Mouse (Mus musculus) midbrain, embryonic 11.5 days (tissue): ENCODE measurements around the gene Oas1c. TPM values are rescaled to one million over a fixed set of nuclear protein-coding genes. Genes with fewer than 3 reads are reported as not detected.
"Not testable (repeated sequence)": the region's sequence is repeated elsewhere in the genome, so short reads cannot be mapped to it uniquely, and the experiment has no call there.

ENCODE experiments used
- ATAC-seq: fragments of 200-750 bp; cut with Nextera tagmentation; 2 replicates; pipeline ENCODE4 v1.8.0; 2017; ENCODE audit warnings: moderate TSS enrichment, moderate library complexity; ENCODE audit not compliant: low FRiP score
- DNase-seq: peaks from one replicate; pipeline ENCODE4 v3.0.0; 2015; ENCODE audit warnings: low spot score; ENCODE audit errors: missing footprints
- H3K27ac ChIP-seq: fragments of 300-500 bp; sonication (generic); 2 replicates; pipeline ENCODE4 v1.5.1; 2014; ENCODE audit warnings: low read depth, low read length
- H3K27me3 ChIP-seq: fragments of 300-500 bp; sonication (generic); 2 replicates; pipeline ENCODE4 v1.6.1; 2014; ENCODE audit warnings: mild to moderate bottlenecking, low read length, moderate library complexity, mixed read lengths; ENCODE audit not compliant: control insufficient read depth, insufficient read depth
- H3K36me3 ChIP-seq: fragments of 300-500 bp; sonication (generic); 2 replicates; pipeline ENCODE4 v1.6.1; 2014; ENCODE audit warnings: mild to moderate bottlenecking, low read length, moderate library complexity, mixed read lengths; ENCODE audit not compliant: control insufficient read depth, insufficient read depth
- H3K4me1 ChIP-seq: fragments of 300-500 bp; sonication (generic); 2 replicates; pipeline ENCODE4 v1.6.1; 2014; ENCODE audit warnings: low read length; ENCODE audit not compliant: control insufficient read depth, insufficient read depth
- H3K4me2 ChIP-seq: fragments of 300-500 bp; sonication (generic); 2 replicates; pipeline ENCODE4 v1.6.1; 2014; ENCODE audit warnings: mild to moderate bottlenecking, moderate library complexity
- H3K4me3 ChIP-seq: fragments of 300-500 bp; sonication (generic); 2 replicates; pipeline ENCODE4 v1.5.1; 2014; ENCODE audit warnings: low read depth, low read length
- H3K9ac ChIP-seq: fragments of 300-500 bp; sonication (generic); 2 replicates; pipeline ENCODE4 v1.6.1; 2014; ENCODE audit warnings: low read length
- H3K9me3 ChIP-seq: fragments of 300-500 bp; sonication (generic); 2 replicates; pipeline ENCODE4 v1.6.1; 2016; ENCODE audit warnings: low read length; ENCODE audit not compliant: control insufficient read depth
- WGBS: fragments of 180-500 bp; shearing (Covaris S2); extraction: QIAGEN DNeasy Blood & Tissue Kit; methylation state at CpG from one replicate; pipeline ENCODE4 v1.1.7; 2014; 5-methylcytosine and 5-hydroxymethylcytosine counted together
- polyA plus RNA-seq: library from polyadenylated mRNA; unstranded; fragments of >200 nt; fragmentation: Nextera tagmentation; extraction: Ambion mirVana; gene quantifications from 2 replicates; pipeline ENCODE4 v1.2.1, GENCODE M21; 2014

Gene Oas1c
- polyA plus RNA-seq, 1 experiment from 2014 or later = 0.15 TPM

- no peak for DNase-seq
- no peak for ATAC-seq
- no peaks in the 10 kb centered on the region for H3K27me3 ChIP-seq
- 82% methylated on average over 4 of the region's 4 CpGs for WGBS
- no peak overlapping the region for H3K27ac ChIP-seq
- H3K9ac ChIP-seq = no peak overlapping the region
- H3K36me3 ChIP-seq = no peaks in the 10 kb centered on the region
- H3K4me2 ChIP-seq = no peak overlapping the region
- no peaks in the 10 kb centered on the region for H3K9me3 ChIP-seq
- H3K4me1 ChIP-seq = peaks cover 7% of the 10 kb centered on the region; the same call in 1 of the 2 replicates
- no peak overlapping the region for H3K4me3 ChIP-seq
Observed at GRCm38 (mm10) chr5:120831031-120831430, 18.7 kb upstream of the Oas1c start.

GRCm38 (mm10) chr5:120818999-120819398 lies 6.7 kb upstream of the Oas1c start:
- no peaks in the 10 kb centered on the region for H3K36me3 ChIP-seq
- no peak for DNase-seq
- no peak for ATAC-seq
- H3K4me3 ChIP-seq = no peak overlapping the region
- H3K27me3 ChIP-seq = no peaks in the 10 kb centered on the region
- H3K9ac ChIP-seq = no peak overlapping the region
- H3K4me2 ChIP-seq = no peak overlapping the region
- H3K4me1 ChIP-seq = no peaks in the 10 kb centered on the region
- no peak overlapping the region for H3K27ac ChIP-seq
- peaks cover 3% of the 10 kb centered on the region; the same call in 1 of the 2 replicates for H3K9me3 ChIP-seq

GRCm38 (mm10) chr5:120815949-120816348 lies 3.6 kb upstream of the Oas1c start:
- no peak overlapping the region for H3K4me3 ChIP-seq
- no peaks in the 10 kb centered on the region for H3K36me3 ChIP-seq
- peaks cover 3% of the 10 kb centered on the region; the same call in 1 of the 2 replicates for H3K9me3 ChIP-seq
- no peaks in the 10 kb centered on the region for H3K4me1 ChIP-seq
- no peak for ATAC-seq
- H3K27me3 ChIP-seq = no peaks in the 10 kb centered on the region
- no peak overlapping the region for H3K27ac ChIP-seq
- no peak for DNase-seq
- WGBS = 64% methylated on average over 3 of the region's 3 CpGs
- H3K9ac ChIP-seq = no peak overlapping the region
- H3K4me2 ChIP-seq = no peak overlapping the region

GRCm38 (mm10) chr5:120813023-120813422 lies 709 bp upstream of the Oas1c start:
- ATAC-seq = no peak
- no peak overlapping the region for H3K27ac ChIP-seq
- H3K9ac ChIP-seq = no peak overlapping the region
- H3K4me2 ChIP-seq = 0 out of 2 replicates have a peak overlapping the region, but pooled peaks have one; percentile 48
- H3K4me3 ChIP-seq = no peak overlapping the region
- no peaks in the 10 kb centered on the region for H3K4me1 ChIP-seq
- WGBS = 83% methylated on average over 6 of the region's 6 CpGs
- DNase-seq = no peak
- no peaks in the 10 kb centered on the region for H3K27me3 ChIP-seq
- H3K9me3 ChIP-seq = no peaks in the 10 kb centered on the region
- H3K36me3 ChIP-seq = no peaks in the 10 kb centered on the region

GRCm38 (mm10) chr5:120809171-120809570 lies 3.1 kb downstream of the Oas1c start:
- Histone ChIP-seq H3K9ac (no peak overlapping the region), H3K9me3 (no peaks in the 10 kb centered on the region), H3K4me1 (no peaks in the 10 kb centered on the region), H3K27me3 (no peaks in the 10 kb centered on the region), H3K4me3 (no peak overlapping the region), H3K27ac (no peak overlapping the region), H3K36me3 (no peaks in the 10 kb centered on the region), H3K4me2 (no peak overlapping the region)
- WGBS = 40% methylated on average over 6 of the region's 6 CpGs
- DNase-seq = no peak
- no peak for ATAC-seq

GRCm38 (mm10) chr5:120806458-120806857 lies 5.9 kb downstream of the Oas1c start:
- H3K4me1 ChIP-seq = no peaks in the 10 kb centered on the region

GRCm38 (mm10) chr5:120803596-120803995 lies 8.7 kb downstream of the Oas1c start:
- H3K4me3 ChIP-seq = no peak overlapping the region
- H3K9me3 ChIP-seq = no peaks in the 10 kb centered on the region
- H3K27me3 ChIP-seq = no peaks in the 10 kb centered on the region
- DNase-seq = no peak
- no peak overlapping the region for H3K4me2 ChIP-seq
- 77% methylated on average over 2 of the region's 2 CpGs for WGBS
- no peak overlapping the region for H3K27ac ChIP-seq
- ATAC-seq = no peak
- no peak overlapping the region for H3K9ac ChIP-seq
- no peaks in the 10 kb centered on the region for H3K4me1 ChIP-seq
- H3K36me3 ChIP-seq = no peaks in the 10 kb centered on the region

More at GRCm38 (mm10) chr5:120806458-120806857, 5.9 kb downstream of the Oas1c start:
- 85% methylated on average over 1 of the region's 1 CpGs for WGBS
- Histone ChIP-seq H3K9me3 (no peaks in the 10 kb centered on the region), H3K4me2 (no peak overlapping the region), H3K4me3 (no peak overlapping the region), H3K36me3 (no peaks in the 10 kb centered on the region), H3K27ac (no peak overlapping the region), H3K9ac (no peak overlapping the region), H3K27me3 (no peaks in the 10 kb centered on the region)
- peak; percentile 93 for DNase-seq
- ATAC-seq = no peak

GRCm38 (mm10) chr5:120798943-120799342 lies 13.4 kb downstream of the Oas1c start:
- DNase-seq = not testable (repeated sequence)
- 56% methylated on average over 2 of the region's 2 CpGs for WGBS

GRCm38 (mm10) chr5:120798147-120798546 lies 14.2 kb downstream of the Oas1c start:
- not testable (repeated sequence) for H3K4me2 ChIP-seq, H3K4me1 ChIP-seq, ATAC-seq, H3K9me3 ChIP-seq, DNase-seq, H3K27me3 ChIP-seq, H3K27ac ChIP-seq, H3K36me3 ChIP-seq, H3K4me3 ChIP-seq, H3K9ac ChIP-seq
- WGBS = 80% methylated on average over 5 of the region's 5 CpGs

More at GRCm38 (mm10) chr5:120798943-120799342, 13.4 kb downstream of the Oas1c start:
- not testable (repeated sequence) for H3K4me3 ChIP-seq, H3K4me2 ChIP-seq, ATAC-seq, H3K9ac ChIP-seq, H3K36me3 ChIP-seq, H3K27me3 ChIP-seq, H3K4me1 ChIP-seq, H3K27ac ChIP-seq, H3K9me3 ChIP-seq
